Comparison of ENCODE assay signal across 9 mouse cellular contexts in genomic region chr9:124439848-124440723, GRCm38 (mm10). TPM values are rescaled to one million over a fixed set of nuclear protein-coding genes. Genes with fewer than 3 reads are reported as not detected.
A peak's percentile ranks its signal among the peaks of the same experiment; 100 is the strongest.
DNase-seq lines count a peak whose midpoint lies in the region; ATAC-seq and TF ChIP-seq lines count a peak whose summit lies in the region.
"Had no signal": no experiment of that assay in that cellular context is flagged by ENCODE, and none has a peak within 500 bp of the region (broad histone marks: within the 10 kb centered on the region; RNA-seq: fewer than 3 reads in every experiment).

No protein-coding gene starts in this region.

- peak; percentile 85 for ATAC-seq in forebrain, embryonic 11.5 days (replicated peaks; ENCODE audit: low FRiP score)
- ATAC-seq in liver, postnatal 0 days, result peak; percentile 64
- peak; percentile 84 for ATAC-seq in neural tube, embryonic 14.5 days (ENCODE audit: low read depth)

- dilution Hi-C loops in CH12.LX (cut with MboI; ENCODE audit: extremely low pct_ligation_motif_present, extremely low pct_unique_long_range_greater_than_20kb, low sequenced_read_pairs), result no loop called here

- TF ChIP-seq RAD21 in CH12.LX (IDR thresholded peaks at IDR 0.05; ENCODE audit: low read depth, low read length), result no peak

- no peaks in the 10 kb centered on the region for H3K79me2 ChIP-seq in CH12.LX (replicated peaks; ENCODE audit: control insufficient read depth, extremely low read depth, insufficient read depth, poor library complexity, severe bottlenecking)

- H3K4me1 ChIP-seq in CH12.LX (ENCODE audit: control insufficient read depth in 1 of 2, insufficient read depth in 2 of 2), result no peaks in the 10 kb centered on the region
- H3K4me1 ChIP-seq in forebrain, embryonic 11.5 days (replicated peaks; ENCODE audit: control insufficient read depth, insufficient read depth, low read length), result no peaks in the 10 kb centered on the region
- H3K4me1 ChIP-seq in liver, postnatal 0 days (ENCODE audit: insufficient read depth), result no peaks in the 10 kb centered on the region
- no peaks in the 10 kb centered on the region for H3K4me1 ChIP-seq in neural tube, embryonic 14.5 days (ENCODE audit: control insufficient read depth, insufficient read depth, low read length)

- peak; percentile 90 for DNase-seq in CH12.LX (ENCODE audit: extremely low read depth)
- DNase-seq in adrenal gland, postnatal 10 days, result peak; percentile 46
- peak; percentile 75 for DNase-seq in forebrain, embryonic 11.5 days (ENCODE audit: low spot score)
- DNase-seq in heart, postnatal 14 days, result peak; percentile 18
- peak; percentile 2 to 36 for DNase-seq in layer of hippocampus, adult 2 months (ENCODE audit: low spot score in 2 of 2)
- peak; percentile 61 for DNase-seq in liver, postnatal 0 days
- DNase-seq in yolk sac, embryonic 10.5 days (ENCODE audit: low spot score), result peak; percentile 66

- intact Hi-C loops in heart, postnatal 14 days (cut with DNase I), result loop anchor here (5.0 kb wide), 1 partner anchor 68 kb away; no protein-coding TSS in a partner anchor

- peaks cover 32% of the 10 kb centered on the region for H3K9me3 ChIP-seq in CH12.LX (replicated peaks; ENCODE audit: low read length)
- H3K9me3 ChIP-seq in forebrain, embryonic 11.5 days (ENCODE audit: control insufficient read depth, low read length), result peaks cover 14% of the 10 kb centered on the region
- peaks cover 29% of the 10 kb centered on the region for H3K9me3 ChIP-seq in liver, postnatal 0 days (ENCODE audit: low read length)
- H3K9me3 ChIP-seq in neural tube, embryonic 14.5 days (ENCODE audit: control insufficient read depth, low read length), result peaks cover 10% of the 10 kb centered on the region

- peaks cover 33 to 36% of the 10 kb centered on the region in 2 experiments for H3K36me3 ChIP-seq in CH12.LX (replicated peaks in 1 of 2; ENCODE audit: control insufficient read depth in 1 of 2, insufficient read depth in 1 of 2, low read length in 1 of 2)
- peaks cover 33% of the 10 kb centered on the region for H3K36me3 ChIP-seq in forebrain, embryonic 11.5 days (ENCODE audit: control insufficient read depth, insufficient read depth, low read length)
- H3K36me3 ChIP-seq in liver, postnatal 0 days (replicated peaks; ENCODE audit: insufficient read depth, low read length), result peaks cover 30% of the 10 kb centered on the region
- peaks cover 24% of the 10 kb centered on the region for H3K36me3 ChIP-seq in neural tube, embryonic 14.5 days (ENCODE audit: control insufficient read depth, insufficient read depth, low read length)

- in situ Hi-C loops in CH12.LX (cut with MboI; ENCODE audit: low pct_ligation_motif_present, low pct_unique_long_range_greater_than_20kb, low sequenced_read_pairs), result no loop called here

- TF ChIP-seq EP300 in CH12.LX (IDR thresholded peaks at IDR 0.05; ENCODE audit: low read length), result no peak
- no peak for TF ChIP-seq EP300 in liver, postnatal 0 days (IDR thresholded peaks at IDR 0.05; ENCODE audit: low read depth)

- no peak for TF ChIP-seq POLR2A in CH12.LX (IDR thresholded peaks at IDR 0.05; ENCODE audit: low read depth, low read length)

- H3K27ac ChIP-seq in CH12.LX (ENCODE audit: insufficient read depth, low read depth), result peak overlapping the region; percentile 63
- H3K27ac ChIP-seq in forebrain, embryonic 11.5 days (ENCODE audit: low read depth, low read length), result no peak overlapping the region
- no peak overlapping the region for H3K27ac ChIP-seq in layer of hippocampus, adult 2 months
- 0 out of 2 replicates have a peak overlapping the region, but pooled peaks have one; percentile 34 for H3K27ac ChIP-seq in liver, postnatal 0 days (ENCODE audit: low read depth)
- H3K27ac ChIP-seq in neural tube, embryonic 14.5 days (ENCODE audit: low read depth, low read length), result no peak overlapping the region

- peaks cover 2% of the 10 kb centered on the region for H3K27me3 ChIP-seq in CH12.LX (replicated peaks)
- no peaks in the 10 kb centered on the region for H3K27me3 ChIP-seq in forebrain, embryonic 11.5 days (ENCODE audit: control insufficient read depth, insufficient read depth, low read length)
- no peaks in the 10 kb centered on the region for H3K27me3 ChIP-seq in liver, postnatal 0 days (ENCODE audit: insufficient read depth, low read length)
- no peaks in the 10 kb centered on the region for H3K27me3 ChIP-seq in neural tube, embryonic 14.5 days (ENCODE audit: control insufficient read depth, insufficient read depth, low read length)

- WGBS in forebrain, embryonic 11.5 days, result 91% methylated on average over 29 of the region's 29 CpGs
- 84% methylated on average over 29 of the region's 29 CpGs for whole genome bisulfite sequencing in liver, postnatal 0 days (ENCODE audit: insufficient replicate concordance)
- WGBS in neural tube, embryonic 14.5 days, result 96% methylated on average over 29 of the region's 29 CpGs

- TF ChIP-seq CTCF in CH12.LX (conservative IDR thresholded peaks at IDR 0.05 in 1 of 2, IDR thresholded peaks at IDR 0.05 in 1 of 2; ENCODE audit: low read depth in 2 of 2, low read length in 2 of 2), result no peak
- TF ChIP-seq CTCF in layer of hippocampus, adult 2 months (conservative IDR thresholded peaks at IDR 0.05), result no peak
- TF ChIP-seq CTCF in liver, postnatal 0 days (IDR thresholded peaks at IDR 0.05; ENCODE audit: low read depth), result no peak

- H3K4me2 ChIP-seq in CH12.LX (ENCODE audit: insufficient read depth, low read depth, poor library complexity, severe bottlenecking), result no peak overlapping the region
- no peak overlapping the region for H3K4me2 ChIP-seq in forebrain, embryonic 11.5 days (ENCODE audit: low read depth, low read length, severe bottlenecking)
- peak overlapping the region; percentile 29; the same call in 1 of the 2 replicates for H3K4me2 ChIP-seq in liver, postnatal 0 days (ENCODE audit: low read depth, low read length)
- H3K4me2 ChIP-seq in neural tube, embryonic 14.5 days (ENCODE audit: low read depth, low read length), result no peak overlapping the region

- H3K4me3 ChIP-seq in CH12.LX (replicated peaks in 1 of 3; ENCODE audit: low read depth in 2 of 3, low read length in 2 of 3, poor library complexity in 1 of 3), result peak overlapping the region; percentile 21 to 67 (median 58)
- H3K4me3 ChIP-seq in forebrain, embryonic 11.5 days (ENCODE audit: low read depth, low read length), result no peak overlapping the region
- no peak overlapping the region; the same call in 1 of the 2 replicates for H3K4me3 ChIP-seq in layer of hippocampus, adult 2 months
- no peak overlapping the region for H3K4me3 ChIP-seq in liver, postnatal 0 days (ENCODE audit: low read depth, low read length)
- H3K4me3 ChIP-seq in neural tube, embryonic 14.5 days (ENCODE audit: low read depth, low read length), result no peak overlapping the region
- H3K4me3 ChIP-seq: erythroblast, embryonic 14.5 days had no signal

- H3K9ac ChIP-seq in CH12.LX (ENCODE audit: insufficient read depth, low read depth), result no peak overlapping the region
- no peak overlapping the region for H3K9ac ChIP-seq in forebrain, embryonic 11.5 days (ENCODE audit: low read length)
- H3K9ac ChIP-seq in liver, postnatal 0 days (replicated peaks), result no peak overlapping the region
- H3K9ac ChIP-seq in neural tube, embryonic 14.5 days (replicated peaks; ENCODE audit: low read depth, low read length), result no peak overlapping the region

TF ChIP-seq in CH12.LX, 34 proteins besides CTCF, POLR2A, EP300 and RAD21:
- no peak for TF ChIP-seq BHLHE40 (IDR thresholded peaks at IDR 0.05; ENCODE audit: low read depth, low read length)
- TF ChIP-seq SIN3A (IDR thresholded peaks at IDR 0.05; ENCODE audit: low read length), result no peak; the same call in 1 of the 2 replicates
- peak; percentile 56 for TF ChIP-seq ELF1 (IDR thresholded peaks at IDR 0.05; ENCODE audit: low read depth, low read length)

RNA-seq across cellular contexts. Expression of gene Ppp2r3d, which starts 36.6 kb away (rescaled TPM):
- 34.0 and 47.2 TPM in 2 replicates for total RNA-seq in CH12.LX (2012; rRNA removed)
- 21.0 and 24.5 TPM in 2 replicates for total RNA-seq in CH12.LX (2014; rRNA removed)
- 62.7 and 66.7 TPM in 2 replicates for polyA plus RNA-seq in CH12.LX (2012; ENCODE audit: insufficient read length, low read depth)
- 100 to 1,000 TPM; 103 to 128 TPM for total RNA-seq in adrenal gland, postnatal 10 days (2021)
- polyA plus RNA-seq in forebrain, embryonic 11.5 days (2014; fragmentation: Nextera tagmentation; extraction: Ambion mirVana), result 163 TPM in 2 replicates
- 100 to 1,000 TPM; 117 to 121 TPM for total RNA-seq in heart, postnatal 14 days (2021)
- total RNA-seq in layer of hippocampus, adult 2 months (2021), result 100 to 1,000 TPM in 1 of 2 experiments, 10 to 100 TPM in 1; 98.4 to 106 TPM
- 38.7 and 40.7 TPM in 2 replicates for polyA plus RNA-seq in liver, postnatal 0 days (2015; fragmentation: Nextera tagmentation; extraction: Ambion mirVana)
- 137 and 148 TPM in 2 replicates for polyA plus RNA-seq in neural tube, embryonic 14.5 days (2014; fragmentation: Nextera tagmentation; extraction: Ambion mirVana)

RNA-seq across cellular contexts. Expression of gene Gm21836, which starts 53.5 kb away (rescaled TPM):
- total RNA-seq in CH12.LX (2012; rRNA removed) (not detected in 2 replicates), CH12.LX (2014; rRNA removed) (not detected in 2 replicates)
- not detected in 2 replicates for polyA plus RNA-seq in CH12.LX (2012; ENCODE audit: insufficient read length, low read depth)
- not detected for total RNA-seq in adrenal gland, postnatal 10 days (2021)
- polyA plus RNA-seq in forebrain, embryonic 11.5 days (2014; fragmentation: Nextera tagmentation; extraction: Ambion mirVana), result not detected in 2 replicates
- not detected for total RNA-seq in heart, postnatal 14 days (2021)
- not detected for total RNA-seq in layer of hippocampus, adult 2 months (2021)
- not detected in 2 replicates for polyA plus RNA-seq in liver, postnatal 0 days (2015; fragmentation: Nextera tagmentation; extraction: Ambion mirVana)
- polyA plus RNA-seq in neural tube, embryonic 14.5 days (2014; fragmentation: Nextera tagmentation; extraction: Ambion mirVana), result not detected in 2 replicates
- polyA plus RNA-seq: erythroblast, embryonic 14.5 days had no signal

Comparison
In these comparisons a context has a peak if more than half of its experiments do, and no peak if none do; other contexts are left out.
1. DNase-seq: peak in every context shown above with its lines; median percentile 90 in CH12.LX; 75 in forebrain, embryonic 11.5 days; 66 in yolk sac, embryonic 10.5 days; 61 in liver, postnatal 0 days; 46 in adrenal gland, postnatal 10 days; 19 in layer of hippocampus, adult 2 months; 18 in heart, postnatal 14 days.
2. H3K27ac ChIP-seq: peak in CH12.LX (single experiment) and liver, postnatal 0 days (single experiment); none in forebrain, embryonic 11.5 days (single experiment), layer of hippocampus, adult 2 months (single experiment) and neural tube, embryonic 14.5 days (single experiment).
3. H3K4me3 ChIP-seq: peak in CH12.LX (3 of 3); none in forebrain, embryonic 11.5 days (single experiment), layer of hippocampus, adult 2 months (single experiment), liver, postnatal 0 days (single experiment) and neural tube, embryonic 14.5 days (single experiment).
4. Peak in every context shown above with its lines, with median percentiles within 50 percentile points of each other: ATAC-seq.